Mouse (Mus musculus): ENCODE results near the gene Vwa5b1.

DNA sequence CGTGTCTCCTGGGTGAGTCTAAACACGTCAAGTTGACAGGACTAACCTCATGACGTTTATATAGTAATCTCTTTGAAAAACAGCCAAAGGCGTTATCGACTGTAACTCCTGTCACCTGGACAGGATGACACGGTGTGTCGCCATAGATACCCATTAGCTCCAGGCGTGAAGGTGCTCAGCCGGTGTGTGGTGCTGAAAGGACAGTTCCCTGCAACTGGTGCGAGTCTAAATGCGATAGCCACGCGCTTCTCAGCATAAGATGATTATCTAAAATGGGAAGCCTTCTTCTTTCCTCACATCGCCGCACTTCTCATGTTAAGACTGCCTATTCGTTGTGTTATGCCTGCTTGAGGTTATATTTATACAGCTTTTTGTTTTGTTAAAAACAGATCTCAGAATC is 40.8 kb upstream of the Vwa5b1 start:
- TF ChIP-seq CTCF (conservative IDR thresholded peaks at IDR 0.05; ENCODE audit: insufficient read depth, insufficient read length, low read depth, low read length) (no peak), POLR2A (IDR thresholded peaks at IDR 0.05; ENCODE audit: low read depth, low read length) (no peak)
